Mouse (Mus musculus) activated CD4-positive, CD25-positive, alpha-beta regulatory T cell, adult 4 months (primary cell): ENCODE results near the gene Gm11060. TPM values are rescaled to one million over a fixed set of nuclear protein-coding genes. Genes with fewer than 3 reads are reported as not detected.

ENCODE experiments used
- ATAC-seq: one replicate; pipeline ENCODE4 v1.8.0; 2017
- polyA plus RNA-seq, 2 experiments: library from polyadenylated mRNA; unstranded; fragments of 100-300 nt; shearing (Covaris generic); gene quantifications; one replicate each; pipeline ENCODE4 v1.2.1; 2017

The Gm11060 gene
- not detected for polyA plus RNA-seq

DNA sequence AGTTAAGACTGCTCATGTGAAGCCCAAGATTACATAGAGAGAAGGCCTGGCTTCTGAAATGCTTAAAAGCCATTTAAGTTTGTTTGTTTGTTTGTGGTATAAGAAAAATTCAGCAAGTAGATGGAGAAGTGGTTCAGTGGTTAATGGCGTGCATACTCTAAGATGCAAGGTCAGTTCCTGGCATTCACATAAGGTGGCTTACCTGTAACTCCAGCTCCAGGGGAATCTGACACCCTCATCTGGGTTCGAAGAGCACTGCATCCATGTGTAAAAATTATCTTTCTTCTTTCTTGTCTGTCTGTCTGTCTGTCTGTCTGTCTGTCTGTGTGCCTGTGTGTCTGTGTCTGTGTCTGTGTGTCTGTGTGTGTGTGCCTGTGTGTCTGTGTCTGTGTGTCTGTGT is at the start of gene Gm11060:
Gm11060 (plus strand) TSS at position 301 of the 400 bp plus-strand sequence.
- no peak for ATAC-seq

DNA sequence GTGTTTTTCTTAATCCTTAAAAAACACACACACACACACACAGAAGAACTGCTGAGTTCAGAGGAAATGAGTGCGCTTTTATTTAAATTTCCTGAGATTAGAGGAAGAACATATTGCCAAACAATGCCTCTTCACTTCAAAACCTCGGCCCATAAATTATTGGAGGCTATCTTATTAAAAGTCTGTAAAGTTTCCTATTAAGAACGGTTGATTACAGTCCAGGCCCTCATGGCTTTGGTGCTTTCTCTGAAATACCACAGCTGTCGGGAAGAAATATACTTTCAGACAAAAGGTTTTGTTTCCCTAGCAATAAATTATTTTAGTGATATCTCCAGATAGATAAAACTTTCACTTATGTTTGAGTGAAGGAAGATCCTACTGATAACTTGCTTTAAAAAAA is 48.7 kb upstream of the Gm11060 start:
- no peak for ATAC-seq

DNA sequence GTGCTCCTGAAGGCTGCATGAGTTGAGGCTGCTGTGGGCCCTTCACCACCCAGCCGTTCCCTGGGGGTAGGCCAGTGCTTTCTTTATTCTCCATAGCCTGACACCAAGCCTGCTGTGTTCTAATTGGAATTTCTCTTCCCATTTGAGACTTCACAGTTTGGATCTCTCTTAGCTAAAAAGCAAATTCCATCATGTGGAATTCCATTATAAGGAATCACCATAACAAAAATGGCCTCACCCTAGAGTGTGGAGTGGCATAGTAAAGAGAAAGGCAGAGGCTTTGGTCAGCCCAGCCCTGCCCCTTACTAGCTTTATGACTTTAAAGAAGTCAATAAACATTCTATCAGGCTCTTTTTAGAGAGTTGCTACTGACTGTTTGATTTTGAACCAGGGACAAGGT is 43.5 kb upstream of the Gm11060 start:
- ATAC-seq, result no peak

DNA sequence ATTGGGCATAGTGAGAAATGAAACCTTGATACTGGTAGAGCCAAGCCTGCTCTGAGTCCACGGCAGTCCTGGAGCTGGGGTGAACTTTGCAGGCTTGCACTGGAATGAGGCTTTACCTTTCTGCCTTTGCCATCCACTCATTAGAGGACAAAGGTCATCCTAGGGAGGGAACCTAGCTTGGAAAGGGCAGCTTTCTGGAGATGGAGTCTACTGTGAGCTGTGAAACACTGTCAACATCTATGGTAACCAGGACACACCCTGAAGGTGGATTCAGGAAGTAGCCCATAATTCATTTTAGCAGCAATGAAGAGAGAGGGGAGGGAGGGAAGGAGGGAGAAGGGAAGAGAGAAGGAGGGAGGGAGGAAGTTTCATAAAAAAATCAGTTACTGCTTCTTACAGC is 36.3 kb upstream of the Gm11060 start:
- no peak for ATAC-seq

DNA sequence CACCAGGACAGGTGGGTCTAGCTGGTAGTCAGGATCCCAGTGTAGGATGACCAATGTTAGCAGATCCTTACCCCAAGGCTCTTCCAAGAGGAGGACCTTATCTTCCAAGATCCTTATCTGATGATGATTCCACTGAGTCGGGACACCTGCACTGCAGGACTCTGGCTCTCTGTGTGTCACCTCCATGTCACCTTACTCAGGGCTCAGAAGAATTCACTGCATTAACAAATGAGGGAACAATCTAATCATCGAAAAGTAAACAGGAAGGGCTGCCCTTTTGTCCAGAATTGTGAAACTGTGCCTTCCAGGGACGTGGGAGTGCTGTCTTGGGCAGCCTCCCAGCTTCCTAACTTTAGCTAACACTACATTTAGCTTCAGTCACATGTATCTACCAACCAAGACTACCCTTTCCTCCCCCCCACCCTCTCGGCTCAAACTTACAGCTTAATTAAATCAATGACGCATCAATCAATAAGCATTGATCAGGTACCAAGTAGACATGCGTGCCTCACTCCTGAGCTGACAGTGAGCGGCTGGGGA is 33.2 kb upstream of the Gm11060 start:
- ATAC-seq, result no peak

DNA sequence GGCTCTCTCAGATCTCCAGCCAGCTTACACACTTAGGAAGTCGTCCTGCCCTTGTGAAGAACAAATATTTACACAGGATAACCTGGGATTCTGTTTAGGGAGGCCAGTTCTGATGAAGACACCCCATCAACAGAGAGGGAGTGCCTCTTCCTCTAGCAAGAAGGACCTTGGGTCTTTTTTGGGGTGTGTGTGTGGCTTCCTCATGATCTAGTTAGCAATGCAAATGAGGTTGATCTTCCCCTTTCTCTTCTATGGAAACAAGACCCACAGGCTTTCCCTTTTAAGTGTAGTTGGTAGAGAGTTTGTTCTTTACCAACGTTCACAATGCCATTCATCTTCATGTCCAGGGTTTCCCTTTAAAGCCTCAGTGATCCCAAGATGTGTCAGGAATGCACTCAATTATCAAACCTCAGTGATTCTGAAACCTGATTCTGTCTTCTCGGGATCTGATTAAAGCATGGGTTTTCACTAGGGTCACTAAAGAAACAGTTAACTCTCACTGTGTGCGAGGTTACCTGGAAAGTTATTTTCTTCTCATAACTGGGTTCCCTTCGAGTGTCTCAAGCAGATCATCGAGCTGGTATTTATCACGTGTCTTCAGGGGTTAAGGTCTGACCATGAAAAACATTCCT is 29.0 kb upstream of the Gm11060 start:
- ATAC-seq, result no peak

DNA sequence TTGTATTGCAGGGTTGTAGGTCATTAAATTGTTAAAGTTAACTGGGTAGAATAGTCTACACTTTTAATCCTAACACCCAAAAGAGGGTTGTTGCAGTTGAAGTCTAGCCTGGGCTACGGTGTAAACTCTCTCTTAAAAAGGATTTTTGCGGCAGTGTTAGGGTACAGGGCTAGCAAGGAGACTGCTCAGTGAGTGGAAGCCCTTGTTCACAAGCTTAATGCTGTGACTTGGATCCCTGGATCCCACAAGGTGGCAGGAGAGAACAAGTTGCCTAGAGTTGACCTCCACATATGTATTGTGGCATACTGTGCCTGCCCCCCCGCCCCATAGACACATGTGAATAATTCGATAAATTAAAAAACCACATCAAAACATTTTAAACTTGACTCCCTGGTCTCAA is 19.3 kb upstream of the Gm11060 start:
- ATAC-seq, result no peak

DNA sequence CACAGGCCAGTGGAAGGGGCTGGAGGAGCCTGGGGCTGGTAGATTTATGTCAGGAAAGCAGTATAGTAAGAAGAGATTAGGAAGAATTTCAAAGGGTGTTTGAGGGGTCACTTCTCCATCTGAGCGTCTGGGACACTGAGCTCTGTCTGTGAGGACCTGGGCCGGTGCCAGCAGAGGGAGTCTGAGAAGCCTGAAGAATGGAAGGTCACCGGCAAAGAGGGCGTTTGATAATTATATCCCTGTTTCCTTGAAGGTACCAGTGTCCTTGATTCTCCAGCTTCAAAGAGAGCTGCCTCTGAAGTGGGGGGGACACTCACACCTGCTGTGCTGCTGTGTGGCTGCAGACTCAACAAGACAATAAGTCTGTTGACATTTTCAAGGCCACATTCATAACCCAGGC is 17.6 kb upstream of the Gm11060 start:
- no peak for ATAC-seq

DNA sequence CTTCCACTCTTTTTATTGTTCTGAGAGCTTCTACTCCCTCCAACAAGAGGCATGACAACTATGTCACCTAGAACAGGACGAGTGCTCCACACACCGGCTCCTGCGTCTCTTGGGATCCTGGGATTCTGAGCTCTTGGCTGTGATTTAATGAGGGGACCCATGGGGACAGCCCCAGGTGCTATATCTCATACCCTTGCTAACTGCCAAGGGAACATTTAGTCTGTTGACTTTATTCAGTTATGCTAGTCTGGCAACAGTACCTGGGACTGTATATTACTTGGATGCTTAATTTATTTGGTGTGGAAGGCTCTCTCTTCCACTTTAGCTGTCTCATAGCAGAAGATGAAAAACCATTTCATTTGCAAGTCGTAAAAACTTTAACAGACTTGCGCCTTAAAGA is 16.0 kb upstream of the Gm11060 start:
- ATAC-seq, result no peak

DNA sequence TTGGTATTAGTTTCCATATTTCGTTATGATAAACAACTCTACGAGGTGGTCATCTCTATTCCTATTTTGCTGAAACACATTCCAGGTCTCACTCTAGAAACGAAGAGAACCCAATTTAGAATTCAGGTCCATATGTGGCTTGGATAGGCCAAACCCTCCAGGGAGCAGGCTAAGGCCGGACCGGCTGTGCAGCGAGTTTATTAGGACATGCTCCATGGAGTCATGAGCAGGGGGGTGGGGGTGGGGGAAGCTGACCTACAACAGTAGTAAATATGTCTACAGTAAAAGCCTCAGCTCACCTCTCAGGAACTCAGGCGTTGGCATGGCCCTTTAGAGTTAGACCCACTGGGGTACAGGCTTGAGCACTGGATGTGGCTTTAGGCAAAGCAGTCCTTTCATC is 14.7 kb upstream of the Gm11060 start:
- ATAC-seq, result no peak

DNA sequence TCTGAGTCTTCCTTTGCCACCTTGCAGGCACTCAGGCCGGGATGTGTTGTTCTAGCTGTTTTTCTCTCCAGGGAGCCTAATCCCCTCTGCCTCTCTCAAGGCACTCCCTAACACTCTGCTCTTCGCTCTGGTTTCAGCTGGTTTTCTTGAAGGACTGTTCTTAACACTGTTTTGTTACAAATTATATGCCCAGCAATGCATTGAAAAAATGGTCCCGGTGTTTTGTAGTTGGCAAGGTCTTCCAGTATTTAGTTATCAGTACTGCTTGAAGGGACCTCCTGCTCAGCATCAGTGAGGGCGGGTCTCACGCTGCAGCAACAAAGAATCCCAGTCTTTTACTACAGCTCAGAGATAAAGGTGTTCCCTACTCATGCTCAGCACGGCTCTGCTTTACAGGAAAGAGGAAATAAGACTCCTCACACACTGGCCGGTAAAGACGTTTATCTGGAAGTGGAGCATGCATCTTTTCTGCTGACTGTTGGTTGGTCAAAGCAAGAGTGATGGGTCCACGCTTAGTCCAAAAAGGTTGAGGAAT is 9.5 kb upstream of the Gm11060 start:
- ATAC-seq, result no peak

DNA sequence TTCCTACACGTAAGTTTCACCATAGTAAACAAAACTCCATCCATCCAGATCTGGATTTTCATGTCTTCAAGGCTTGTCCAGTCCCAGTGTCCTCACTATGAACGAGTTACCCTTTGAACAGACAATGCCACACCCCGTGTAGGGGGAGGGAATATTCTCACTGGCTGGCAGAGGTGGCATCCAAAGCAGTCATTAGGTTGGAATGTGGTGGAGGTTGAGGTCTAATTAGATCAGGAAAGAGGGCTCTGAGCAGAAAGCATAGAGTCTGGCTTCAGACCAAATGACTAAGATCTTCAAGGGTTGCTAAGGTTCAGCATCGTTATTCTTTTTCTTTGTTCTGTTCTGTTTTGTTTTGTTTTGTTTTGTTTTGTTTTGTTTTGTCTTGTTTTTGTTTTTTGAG is 7.8 kb upstream of the Gm11060 start:
- ATAC-seq, result no peak

DNA sequence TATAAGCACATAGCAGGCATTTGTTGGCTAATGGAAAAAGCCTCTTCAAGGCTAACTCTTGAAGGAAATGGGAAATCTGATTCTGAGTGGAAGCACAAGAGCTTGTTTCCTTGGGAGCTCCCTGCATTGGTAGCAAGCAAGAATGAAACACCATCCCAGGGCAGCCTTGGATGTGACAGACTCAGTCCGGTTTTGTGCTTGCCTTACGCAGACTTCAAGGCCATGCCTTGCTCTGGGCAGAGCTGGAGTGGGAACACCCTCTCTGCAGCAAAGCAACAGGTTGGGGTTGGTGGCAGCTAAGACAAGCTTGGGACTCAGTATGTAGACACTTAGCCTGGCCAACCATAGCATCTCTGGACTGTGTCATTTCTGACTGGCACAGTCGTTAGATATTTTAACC is 5.7 kb upstream of the Gm11060 start:
- ATAC-seq, result no peak

DNA sequence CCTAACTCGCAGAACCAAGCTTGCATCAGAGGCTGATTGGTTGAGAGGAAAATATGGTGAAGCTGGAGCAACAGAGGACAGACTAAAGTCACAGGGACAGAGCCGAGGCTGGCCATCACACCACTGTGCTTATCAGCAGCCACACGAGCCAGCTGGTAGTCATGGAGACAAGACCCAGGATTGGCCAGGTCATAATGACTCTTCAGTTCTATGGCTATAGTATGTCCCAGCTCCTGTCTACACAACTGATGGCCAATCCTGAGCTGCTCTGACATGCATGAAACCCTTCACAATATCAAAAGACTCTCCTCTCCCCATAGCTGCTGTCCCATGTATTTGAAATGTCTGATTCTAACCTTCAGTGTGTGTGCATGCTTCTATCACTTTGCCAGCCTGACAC is 3.8 kb upstream of the Gm11060 start:
- ATAC-seq, result no peak

DNA sequence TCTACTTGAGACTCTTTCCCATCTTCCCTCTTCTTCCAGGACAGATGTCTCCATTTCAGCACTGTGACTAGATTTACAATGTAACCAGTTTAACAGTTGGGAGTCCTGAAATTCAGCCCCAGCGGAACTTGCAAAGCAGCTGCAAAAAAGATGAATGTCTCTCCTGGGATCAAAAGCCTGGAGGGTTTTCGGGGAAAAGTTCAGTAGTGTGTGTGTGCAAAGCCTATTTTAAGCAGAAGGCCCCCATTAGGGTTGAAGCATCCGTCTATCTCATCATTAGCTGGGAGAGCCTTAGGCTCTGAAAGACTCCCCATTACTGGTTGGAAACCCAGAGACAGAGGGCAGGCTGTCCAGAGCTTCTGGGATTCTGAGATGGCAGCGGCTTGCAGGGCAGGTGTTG is 2.7 kb upstream of the Gm11060 start:
- ATAC-seq, result no peak

DNA sequence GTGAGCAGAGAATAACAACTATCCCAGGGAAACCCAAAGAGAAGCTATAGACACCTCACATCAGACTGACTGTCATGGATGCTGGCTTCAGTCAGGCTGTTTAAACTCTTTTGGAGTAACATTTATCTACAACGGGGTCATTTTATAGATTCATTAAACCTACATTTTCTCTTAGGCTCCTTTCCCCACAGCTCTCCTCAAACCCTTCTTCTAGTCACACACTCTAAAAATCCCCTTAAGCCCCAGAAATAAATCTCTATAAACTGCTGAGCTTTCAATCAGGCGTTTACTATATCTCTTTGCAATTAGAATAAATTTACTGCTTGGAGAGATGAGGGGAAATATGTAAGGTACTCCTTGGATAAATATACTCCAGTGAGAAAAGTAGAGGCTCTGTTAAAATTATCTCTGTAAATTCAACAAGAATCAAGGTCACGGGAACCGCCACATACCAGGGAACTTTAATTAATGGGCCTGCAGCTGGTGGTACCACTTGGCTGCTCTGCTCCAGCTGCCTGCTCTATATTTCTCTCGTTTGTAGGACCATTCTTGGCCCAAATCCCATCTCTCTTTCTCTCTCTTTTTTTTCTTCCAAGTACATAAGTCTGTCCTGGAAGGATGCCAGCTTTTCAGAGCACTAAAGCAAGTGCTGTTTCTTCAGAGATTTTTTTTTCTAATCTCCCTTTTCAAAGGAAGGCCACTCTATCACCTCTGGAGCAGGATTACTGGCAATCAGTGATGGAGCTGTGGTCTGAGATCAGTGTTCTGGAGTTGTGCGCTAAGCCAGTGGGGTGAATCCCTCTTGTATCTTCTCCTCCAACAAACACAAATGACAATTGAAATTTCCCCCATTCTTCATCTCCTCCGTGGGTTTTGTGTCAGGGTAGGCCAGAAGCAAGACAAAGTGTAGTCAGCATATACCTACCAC is 2.0 kb upstream of the Gm11060 start:
- no peak for ATAC-seq

DNA sequence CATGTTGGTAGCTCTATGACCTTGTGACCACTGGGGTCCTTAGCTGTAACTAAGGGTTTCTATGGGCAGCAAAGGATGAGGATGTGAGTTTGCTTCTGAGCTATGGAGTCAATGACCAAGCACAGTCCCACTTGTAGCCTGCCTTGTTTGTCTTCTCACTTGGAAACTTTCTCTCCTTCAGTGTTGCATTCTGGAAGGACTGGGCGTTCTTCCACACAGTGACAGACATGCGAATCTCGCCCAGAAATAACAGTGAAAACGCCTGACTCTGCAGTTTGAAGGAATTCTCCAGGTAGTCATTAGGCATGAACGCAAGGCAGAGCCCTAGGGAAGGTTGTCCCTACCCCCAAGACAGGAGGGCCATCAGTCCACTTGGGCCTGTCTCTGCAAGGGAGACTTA is 827 bp upstream of the Gm11060 start:
- ATAC-seq, result no peak

DNA sequence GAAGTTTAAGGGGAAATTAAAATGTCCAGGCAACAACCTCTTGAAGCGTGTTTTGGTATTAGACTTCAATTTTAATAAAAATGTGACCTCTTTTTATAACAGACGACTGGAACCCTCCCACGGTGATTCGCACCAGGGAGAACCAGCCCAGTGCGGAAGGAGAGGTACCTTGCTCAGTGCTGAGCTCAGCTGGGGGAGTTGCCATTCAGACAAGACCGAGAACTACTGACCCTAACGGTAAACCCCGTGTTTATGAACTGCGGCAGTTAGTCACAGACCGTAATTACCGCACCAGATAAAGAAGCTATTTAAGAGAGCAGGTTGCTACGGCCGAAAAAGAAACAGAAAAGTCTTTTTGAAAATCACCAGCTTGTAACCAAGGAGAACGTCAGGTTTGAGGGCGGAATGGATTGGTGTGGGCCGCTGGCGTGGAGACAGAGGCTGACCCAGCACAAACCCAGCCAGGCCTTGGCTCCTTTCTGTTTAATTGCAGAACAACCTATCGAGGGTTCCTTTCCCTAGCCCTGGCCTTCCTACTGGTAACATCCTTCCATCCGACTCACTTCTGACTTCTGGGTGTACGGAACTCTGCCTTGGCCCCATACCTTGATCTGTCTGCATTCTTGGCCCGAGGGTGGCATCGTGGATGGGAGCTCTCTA is 5.6 kb downstream of the Gm11060 start:
- ATAC-seq, result no peak

DNA sequence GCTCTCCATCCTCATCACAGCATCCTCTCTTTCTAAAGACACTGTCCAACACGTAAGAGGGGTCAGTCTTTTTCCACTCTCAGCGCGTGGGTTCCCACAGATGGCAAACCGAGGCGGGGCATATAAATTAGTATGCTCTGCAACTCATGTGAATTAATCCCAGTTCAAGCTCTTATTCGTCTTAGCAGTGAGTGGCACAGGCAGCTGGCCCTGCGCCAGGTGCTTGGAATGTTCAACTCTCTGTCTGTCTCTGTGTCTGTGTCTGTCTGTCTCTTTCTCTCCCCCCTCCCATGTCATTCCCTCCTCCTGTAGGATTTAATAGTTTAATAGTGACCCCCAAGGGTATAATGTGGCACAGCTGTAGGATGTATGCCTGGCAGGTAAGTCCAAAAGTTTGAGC is 7.6 kb downstream of the Gm11060 start:
- no peak for ATAC-seq

DNA sequence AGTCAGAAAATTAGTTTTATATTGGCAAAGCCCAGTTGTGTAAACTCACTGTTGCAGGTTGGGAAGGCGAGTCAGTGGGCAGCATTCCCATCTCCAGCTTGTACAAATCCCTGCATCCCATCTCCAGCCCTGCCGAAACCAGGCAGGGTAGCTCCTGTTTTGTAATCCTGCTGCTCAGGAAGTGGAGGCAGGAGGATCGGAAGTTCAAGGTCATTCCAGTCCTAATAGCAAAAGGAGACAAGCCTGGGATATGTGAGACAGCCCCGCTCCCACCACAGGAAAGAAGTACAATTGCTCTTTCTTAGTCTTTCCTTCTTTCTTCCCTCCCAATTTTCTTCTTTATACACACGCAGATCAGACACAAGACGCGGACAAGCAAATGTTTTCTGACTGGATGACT is 8.7 kb downstream of the Gm11060 start:
- no peak for ATAC-seq

DNA sequence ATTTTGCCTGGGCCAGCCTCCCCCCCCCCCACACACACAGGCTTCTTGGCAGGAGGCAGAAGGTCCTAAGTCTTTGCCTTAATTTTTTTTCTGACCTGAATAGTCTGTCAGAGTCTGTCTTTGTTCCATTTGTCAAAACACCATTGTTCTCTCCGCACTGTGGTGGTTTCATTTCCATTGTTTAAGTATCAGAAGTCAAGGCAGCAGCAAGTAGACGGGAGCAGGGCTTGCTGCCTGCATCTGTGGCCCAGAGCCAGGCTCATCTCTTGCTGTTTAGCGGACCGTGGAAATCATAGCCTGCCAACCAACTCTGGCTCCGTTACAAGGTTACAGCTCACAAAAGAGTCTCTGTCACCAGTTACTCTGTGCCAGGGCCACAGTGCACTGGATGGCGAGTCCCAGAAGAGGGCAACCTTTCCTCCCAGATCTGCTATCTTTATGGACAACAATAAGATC is 16.9 kb downstream of the Gm11060 start:
- ATAC-seq, result no peak

DNA sequence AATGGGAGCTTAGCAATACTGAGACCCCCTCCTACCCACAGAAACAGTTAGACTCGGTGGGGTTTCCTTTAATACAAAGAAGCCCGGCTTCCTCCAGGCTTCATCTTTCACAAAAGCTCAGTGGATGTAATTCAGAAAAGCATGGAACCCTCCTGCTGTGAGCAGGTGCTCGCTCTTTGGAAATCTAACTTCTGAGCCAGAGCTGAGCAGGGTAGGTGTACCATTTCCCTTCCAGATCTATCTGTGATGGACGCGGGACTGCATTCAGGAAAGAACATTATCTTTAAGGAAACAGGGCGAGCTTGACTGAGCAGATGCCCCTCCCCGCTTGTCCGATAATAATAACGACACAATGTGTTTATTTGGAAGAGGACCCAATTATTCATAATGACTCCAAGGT is 22.3 kb downstream of the Gm11060 start:
- no peak for ATAC-seq

DNA sequence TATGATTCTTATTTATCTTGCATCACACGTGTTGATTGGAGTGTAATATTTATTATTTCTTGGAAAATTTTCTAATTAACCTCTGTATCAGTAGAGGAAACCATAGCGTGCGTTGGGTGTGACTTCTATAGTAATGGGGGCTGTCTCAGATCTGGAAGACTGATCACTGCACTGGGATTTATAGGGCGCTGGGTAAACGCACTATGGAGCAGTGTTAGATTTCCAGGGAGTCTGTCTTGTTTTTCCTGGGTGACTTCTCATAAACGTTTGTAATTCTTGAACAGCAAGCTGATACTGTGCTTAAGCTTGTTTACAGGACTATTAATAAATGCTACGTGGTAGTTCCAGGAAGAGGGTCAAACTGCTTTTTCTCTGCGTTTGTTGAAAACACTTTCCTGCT is 25.9 kb downstream of the Gm11060 start:
- ATAC-seq, result no peak
